Mouse (Mus musculus) gastrocnemius, postnatal 14 days (tissue): ENCODE measurements around the gene Lpin3. TPM values are rescaled to one million over a fixed set of nuclear protein-coding genes. Genes with fewer than 3 reads are reported as not detected.
A peak's percentile ranks its signal among the peaks of the same experiment; 100 is the strongest.

Experiments
- DNase-seq: peaks from one replicate; pipeline ENCODE4 v3.0.0; 2021; ENCODE audit warnings: mixed read lengths
- intact Hi-C: fragments of 180-260 bp; cut with DNase I; formaldehyde crosslinking; loops from one replicate; pipeline ENCODE4 v1.15.1; 2025; ENCODE audit warnings: low total_unique reads
- total RNA-seq, 2 experiments: library from RNA; stranded (reverse); gene quantifications; 2 replicates each; pipeline ENCODE4 v1.2.3; 2021

Gene Lpin3
- total RNA-seq, 2 experiments from 2014 or later, result 8.2 to 10.1 TPM

DNA sequence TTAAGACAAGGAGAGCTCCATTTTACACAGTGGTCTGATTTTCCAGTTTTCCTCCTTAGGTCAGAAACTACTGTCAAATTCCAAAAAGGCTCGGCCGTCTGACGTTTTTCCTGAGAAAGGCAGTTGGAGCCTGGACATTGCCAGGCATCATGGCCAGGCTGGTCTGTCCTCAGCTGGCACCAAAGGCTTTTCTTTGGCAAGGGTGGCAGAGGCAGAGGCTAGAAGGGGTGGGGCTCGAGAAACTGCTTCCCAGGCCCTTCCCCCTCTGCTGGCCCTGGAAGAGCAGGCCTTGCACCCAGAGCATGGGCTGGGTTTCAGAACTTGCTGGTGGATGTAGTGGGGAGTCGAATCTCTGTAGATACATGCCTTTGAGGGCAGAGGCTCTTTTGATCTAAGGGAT is 2.0 kb downstream of the Lpin3 start:
- intact Hi-C loops, result no loop called here

DNA sequence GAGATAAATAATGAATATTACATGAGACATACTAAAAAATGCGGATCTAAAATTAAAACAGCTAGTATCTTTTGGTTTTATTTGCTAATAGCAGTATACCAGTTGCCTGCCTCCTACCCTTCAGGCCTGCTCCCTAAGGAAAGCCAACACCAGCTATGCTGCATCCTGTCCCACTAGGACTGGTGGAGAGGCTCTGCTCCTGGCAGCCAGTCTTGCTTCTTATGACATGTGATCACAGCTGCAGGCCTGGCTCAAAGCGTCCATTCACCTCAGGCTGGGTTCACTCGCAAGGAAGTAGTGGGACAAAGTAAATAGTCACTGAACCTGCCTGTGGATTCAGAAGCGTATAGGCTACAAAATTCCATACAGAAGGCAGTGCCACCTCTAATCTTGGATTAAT is 3.4 kb downstream of the Lpin3 start:
- intact Hi-C loops, result no loop called here
- peak; percentile 88 for DNase-seq

More for the DNA sequence above, 2.0 kb downstream of the Lpin3 start:
- peak; percentile 56 for DNase-seq

DNA sequence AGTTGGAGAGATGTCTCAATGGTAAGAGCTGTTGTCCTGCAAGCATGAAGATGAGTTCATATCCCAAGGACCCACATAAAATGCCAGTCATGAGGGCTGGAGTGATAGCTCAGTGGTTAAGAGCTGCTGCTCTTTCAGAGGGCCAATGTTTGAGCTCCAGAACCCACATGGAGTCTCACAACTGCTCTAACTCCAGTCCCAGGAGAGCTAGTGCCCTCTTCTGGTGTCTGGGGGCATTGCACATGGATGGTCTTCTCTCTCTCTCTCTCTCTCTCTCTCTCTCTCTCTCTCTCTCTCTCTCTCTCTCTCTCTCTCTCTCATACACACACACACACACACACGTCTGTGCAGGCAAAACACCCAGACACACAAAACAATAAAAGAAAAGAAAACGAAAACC is 4.4 kb downstream of the Lpin3 start:
- intact Hi-C loops, result loop anchor here (5.0 kb wide), 2 partner anchors 123 to 168 kb away; no protein-coding TSS in a partner anchor
- DNase-seq, result peak; percentile 49

DNA sequence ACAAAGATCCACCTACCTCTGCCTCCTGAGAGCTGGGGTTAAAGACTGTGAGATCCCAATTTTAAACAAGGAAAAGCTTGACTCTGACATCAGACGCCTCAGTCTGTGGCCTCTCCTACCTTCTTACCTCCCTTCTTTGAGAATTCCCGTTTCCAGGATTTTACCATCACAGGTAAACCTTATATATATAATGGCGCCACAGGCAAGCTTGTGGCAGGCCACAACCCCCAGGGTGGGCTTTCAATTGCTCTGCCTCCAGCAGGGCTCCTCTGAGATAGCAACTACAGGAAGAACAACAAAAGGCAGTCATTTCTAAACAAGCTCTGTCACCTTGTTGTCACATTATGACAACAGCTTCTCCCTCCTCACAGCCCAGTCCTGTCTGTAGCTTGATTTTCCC is 5.8 kb downstream of the Lpin3 start:
- intact Hi-C loops, result loop anchor here (5.0 kb wide), 2 partner anchors 124 to 169 kb away; no protein-coding TSS in a partner anchor
- DNase-seq, result no peak

DNA sequence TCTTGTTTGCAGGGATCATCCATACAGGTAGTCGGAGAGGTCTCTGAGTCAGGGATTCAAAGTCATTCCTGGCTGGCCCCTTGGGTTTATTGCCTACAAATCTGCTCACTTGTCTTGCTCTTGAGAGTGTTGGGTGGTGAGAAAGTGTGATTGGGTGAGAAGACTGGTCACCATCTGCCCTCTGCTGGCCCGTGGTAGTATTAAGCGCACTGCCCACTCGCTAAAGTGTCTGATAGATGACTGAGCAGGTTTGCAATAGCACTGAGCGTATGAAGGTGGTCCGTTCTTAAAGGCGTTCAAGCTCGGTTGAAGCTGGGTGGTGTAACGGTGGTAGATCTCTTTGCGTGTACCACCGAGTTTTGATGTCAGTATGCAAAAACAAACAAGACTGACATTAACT is 6.8 kb downstream of the Lpin3 start:
- intact Hi-C loops, result loop anchor here (5.0 kb wide), 2 partner anchors 125 to 170 kb away; no protein-coding TSS in a partner anchor

DNA sequence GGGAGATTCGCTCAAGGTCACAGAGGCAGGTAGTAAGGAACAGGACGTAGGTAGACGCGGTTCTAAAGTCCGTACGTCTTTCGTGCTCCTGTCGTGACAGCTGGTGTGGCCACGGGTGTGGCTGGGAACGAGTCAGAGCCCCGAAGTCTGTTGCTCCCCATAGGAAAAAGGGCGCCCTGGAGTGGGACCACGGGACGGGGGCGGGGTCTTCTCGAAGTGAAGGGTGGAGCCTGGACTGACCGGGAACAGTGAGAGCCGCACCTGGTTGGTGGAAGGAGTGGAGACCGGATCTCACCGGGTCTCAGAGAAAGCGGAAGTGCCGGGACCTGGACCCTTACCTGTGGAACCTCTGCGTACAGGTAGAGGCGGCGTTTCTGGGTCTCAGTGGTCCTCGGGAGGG is 7.4 kb downstream of the Lpin3 start:
- intact Hi-C loops, result loop anchor here (5.0 kb wide), 2 partner anchors 126 to 171 kb away; no protein-coding TSS in a partner anchor
- DNase-seq, result no peak

More for the DNA sequence above, 6.8 kb downstream of the Lpin3 start:
- DNase-seq, result peak; percentile 79

DNA sequence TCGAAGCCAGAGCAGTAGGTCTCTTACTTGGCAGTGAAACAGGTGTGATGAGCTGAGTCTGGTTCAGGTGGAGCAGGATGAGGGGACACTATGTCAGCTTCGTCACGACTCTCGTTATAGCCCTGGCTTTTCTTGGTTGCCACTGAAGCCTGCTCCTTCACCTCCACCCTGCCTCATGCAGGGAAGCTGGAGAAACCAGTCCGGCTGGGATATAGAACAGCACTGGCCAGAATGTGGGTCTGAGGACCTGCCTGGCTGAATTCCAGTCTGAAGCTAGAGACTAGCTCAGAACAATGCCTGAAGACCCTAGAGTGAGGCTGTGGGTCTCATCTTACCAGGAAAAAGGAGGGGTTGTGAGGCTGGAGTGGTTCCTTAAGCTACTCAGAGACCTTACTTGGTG is 10.6 kb downstream of the Lpin3 start:
- no peak for DNase-seq
- intact Hi-C loops, result no loop called here

DNA sequence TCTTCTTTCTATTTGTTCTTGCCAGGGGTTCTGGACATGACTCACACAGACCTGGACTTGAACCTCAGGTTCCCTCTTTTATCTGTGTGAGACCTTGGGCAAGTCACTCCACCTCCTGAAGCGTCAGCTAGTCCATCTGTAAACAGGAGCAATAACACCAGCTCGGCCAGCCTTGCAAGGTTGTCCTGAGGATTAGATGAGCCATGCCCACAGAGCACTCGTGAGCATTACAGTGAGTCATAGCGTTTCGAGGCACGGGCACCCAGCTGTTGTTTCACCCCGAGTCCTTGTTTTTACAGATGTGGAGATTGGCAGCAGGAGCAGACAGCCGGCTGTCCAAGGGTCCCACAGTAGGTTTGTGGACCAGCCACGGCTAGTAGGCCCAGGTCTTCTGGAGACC is 11.2 kb downstream of the Lpin3 start:
- intact Hi-C loops, result no loop called here

DNA sequence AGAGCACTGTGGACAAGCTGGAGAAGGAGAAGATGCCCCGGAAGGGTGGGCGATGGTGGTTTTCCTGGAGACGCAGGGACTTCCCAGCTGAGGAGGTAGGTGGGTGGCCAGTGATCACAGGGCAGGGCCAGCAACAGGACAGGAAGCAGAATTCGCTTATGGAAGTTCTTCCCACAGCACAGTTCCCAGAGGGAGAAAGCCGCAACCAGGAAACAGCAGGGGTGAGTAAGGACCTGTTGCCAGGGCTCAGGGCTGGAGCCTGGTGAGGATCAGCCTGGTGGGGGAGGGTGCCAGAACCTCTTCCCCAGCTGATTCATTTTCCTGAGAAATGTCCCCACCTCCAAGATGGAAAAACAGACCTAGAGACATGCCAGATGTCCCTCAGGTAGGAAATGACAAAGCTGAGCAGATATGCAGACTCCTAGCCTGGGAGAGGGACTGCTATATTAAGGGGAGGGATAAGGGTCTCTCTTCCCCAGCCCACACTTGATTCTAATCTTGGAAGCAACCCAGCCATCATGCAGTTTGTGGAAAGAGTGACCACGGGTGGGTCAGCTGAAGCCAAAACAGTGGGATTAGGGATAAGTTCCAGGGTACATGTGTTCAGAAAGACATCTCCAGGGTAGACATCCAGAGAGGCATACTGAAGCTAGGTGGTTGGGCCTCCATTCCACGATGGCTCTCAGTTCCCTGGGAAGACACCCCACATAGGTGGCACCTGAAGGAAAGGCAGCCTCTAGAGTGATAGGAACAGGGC is 21.4 kb downstream of the Lpin3 start:
- intact Hi-C loops, result no loop called here
- DNase-seq, result no peak

More for the DNA sequence above, 11.2 kb downstream of the Lpin3 start:
- DNase-seq, result no peak

DNA sequence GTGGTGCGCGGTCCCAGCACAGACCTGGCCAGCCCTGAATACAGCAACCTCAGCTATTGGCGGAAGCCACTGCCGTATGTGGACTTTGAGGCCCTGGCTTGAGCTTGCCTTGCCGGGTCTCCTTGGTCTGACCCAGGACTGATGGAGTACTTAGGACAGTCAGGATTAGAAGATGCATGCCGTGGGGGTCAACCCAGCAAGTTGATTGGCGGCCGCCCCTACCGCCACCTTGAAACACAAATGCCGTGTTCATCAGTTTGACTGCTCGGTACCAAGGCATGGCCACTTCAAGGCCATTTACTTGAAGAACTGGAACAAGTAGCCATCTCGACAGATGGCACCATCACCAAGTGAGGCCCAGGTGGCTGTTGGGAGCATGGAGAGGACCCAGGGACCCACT is 24.8 kb downstream of the Lpin3 start:
- intact Hi-C loops, result no loop called here
- no peak for DNase-seq

DNA sequence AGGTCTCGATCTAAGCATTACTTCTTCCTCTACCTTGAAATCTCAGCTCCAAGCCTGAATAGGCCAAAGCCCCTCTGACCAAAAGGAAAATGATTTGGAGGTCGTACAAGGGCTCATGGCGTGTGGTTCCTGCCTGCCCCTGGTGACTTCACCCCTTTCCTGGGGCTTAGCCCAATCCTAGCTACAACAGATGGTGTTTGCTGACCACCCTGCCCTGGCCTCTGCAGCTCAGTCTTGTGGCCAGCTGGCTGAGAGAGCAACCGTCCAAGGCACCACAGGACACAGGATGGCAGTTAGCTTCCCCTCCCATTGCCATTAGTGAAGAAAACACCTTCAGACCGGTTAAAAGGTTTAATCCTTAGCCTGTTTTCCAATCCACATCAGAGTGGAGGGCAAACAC is 25.6 kb downstream of the Lpin3 start:
- intact Hi-C loops, result no loop called here
- no peak for DNase-seq

DNA sequence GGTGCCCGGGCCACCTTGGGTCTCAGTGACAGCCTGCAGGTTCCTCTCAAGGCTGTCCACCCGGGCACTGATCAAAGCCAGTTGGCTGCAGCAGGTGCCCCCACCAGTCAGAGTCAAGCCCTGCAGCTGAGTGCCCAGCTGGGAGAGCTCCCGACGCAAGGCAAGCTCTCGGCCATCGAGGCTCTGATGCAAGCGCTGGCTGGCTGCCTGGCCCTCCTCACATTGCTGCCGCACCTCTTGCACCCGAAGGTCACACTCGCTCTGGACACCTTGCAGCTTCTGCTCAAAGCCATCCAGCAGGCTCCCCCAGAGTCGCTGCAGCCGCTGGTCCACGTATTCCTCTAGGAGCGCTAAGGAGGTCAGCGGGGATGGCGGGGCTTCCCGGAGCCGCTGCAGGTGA is 28.1 kb downstream of the Lpin3 start:
- no peak for DNase-seq
- intact Hi-C loops, result no loop called here

DNA sequence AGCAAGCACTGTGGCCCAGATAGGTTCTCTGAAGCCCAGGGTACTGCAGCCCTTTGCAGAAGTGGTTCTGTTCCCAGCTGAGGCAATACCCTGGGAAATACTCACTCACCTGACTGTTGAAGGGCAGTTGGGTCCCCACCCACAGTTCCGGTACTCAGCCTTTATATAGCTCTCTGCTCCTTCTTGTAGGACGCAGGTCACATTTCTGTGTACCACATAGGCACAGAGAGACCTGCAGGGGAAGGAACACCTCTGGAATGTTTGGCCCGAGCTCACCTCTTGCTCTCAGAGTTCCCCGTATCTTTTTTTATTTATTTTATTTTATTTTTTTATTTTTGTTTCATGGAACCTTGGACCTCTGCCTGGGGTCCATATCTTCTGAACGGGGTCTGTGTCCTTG is 30.2 kb downstream of the Lpin3 start:
- DNase-seq, result no peak
- intact Hi-C loops, result no loop called here

DNA sequence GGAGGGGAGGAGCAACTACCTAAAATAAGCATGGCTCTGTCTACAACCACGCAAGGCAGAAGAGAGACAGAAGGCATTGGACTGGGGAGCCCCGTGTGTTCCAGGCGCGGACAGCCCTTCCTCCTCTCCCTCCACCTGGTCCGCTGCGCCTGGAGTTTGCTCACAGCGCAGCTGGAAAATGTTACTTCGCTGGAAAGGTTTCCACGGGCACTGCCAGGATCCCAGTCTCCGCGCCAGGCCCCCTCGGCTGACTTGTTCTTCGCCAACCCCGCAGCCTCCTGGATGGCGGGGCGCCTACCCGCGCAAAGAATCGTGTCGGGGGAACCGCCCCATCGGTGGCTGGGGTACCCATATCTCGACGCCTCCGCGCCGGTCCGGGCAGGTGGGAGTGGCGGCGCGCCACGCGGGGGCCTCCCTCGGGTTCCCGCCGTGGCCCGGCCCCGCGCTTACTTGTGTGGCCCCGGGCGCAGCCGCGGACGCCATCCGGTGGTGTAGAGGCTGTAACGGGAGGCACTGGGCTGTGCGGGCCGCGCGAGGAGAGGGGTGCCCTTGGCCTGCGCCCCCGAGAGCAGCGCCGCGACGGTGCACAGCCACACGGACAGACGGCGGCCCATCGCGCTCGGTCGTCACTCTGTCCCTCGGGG is 31.2 kb downstream of the Lpin3 start:
- no peak for DNase-seq
- intact Hi-C loops, result no loop called here

DNA sequence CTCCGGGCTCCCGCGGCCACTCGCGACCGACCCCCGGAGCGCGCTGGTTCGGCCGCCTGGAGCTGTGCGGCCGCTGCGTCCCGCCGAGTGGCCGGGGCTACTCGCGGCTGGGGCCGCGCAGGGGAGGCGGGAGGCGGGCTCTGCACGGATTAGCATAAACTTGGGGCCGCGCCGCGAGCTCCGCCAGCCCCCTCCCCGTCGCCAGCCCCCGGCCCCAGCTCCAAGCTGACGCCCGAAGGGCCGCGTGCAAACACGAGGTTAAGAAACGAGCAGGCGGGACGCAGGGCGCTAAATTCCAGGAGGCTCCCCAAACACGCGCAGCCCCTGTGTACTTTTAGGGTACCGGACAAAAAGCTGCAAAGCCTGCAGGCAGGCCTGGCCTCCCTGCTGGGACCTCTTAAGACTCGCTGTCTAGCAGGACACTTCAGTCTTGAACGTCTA is 31.8 kb downstream of the Lpin3 start, which contains the start of gene Emilin3:
Gene Emilin3, minus strand, starts transcription at position 98 of the 441 bp plus-strand sequence.
- peak; percentile 44 for DNase-seq
- intact Hi-C loops, result no loop called here

DNA sequence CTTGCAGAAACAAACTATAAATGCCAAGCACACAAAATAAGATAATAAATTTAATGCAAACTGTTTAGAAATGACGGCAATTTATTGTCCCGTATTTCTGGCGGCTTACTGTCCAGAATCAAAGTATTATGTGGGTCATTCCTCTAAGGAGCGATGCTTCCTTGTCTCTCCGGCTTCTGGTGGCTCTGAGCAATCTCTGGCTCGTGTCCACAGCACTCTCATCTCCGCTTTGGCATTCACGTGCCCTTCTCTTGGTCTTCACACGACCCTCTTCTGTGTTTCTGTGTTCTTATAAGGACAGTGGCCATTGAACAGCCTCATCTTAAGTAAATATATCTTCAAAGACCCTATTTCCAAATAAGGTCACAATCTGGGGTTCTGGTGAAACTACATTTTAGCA is 34.2 kb downstream of the Lpin3 start:
- intact Hi-C loops, result no loop called here
- DNase-seq, result no peak

DNA sequence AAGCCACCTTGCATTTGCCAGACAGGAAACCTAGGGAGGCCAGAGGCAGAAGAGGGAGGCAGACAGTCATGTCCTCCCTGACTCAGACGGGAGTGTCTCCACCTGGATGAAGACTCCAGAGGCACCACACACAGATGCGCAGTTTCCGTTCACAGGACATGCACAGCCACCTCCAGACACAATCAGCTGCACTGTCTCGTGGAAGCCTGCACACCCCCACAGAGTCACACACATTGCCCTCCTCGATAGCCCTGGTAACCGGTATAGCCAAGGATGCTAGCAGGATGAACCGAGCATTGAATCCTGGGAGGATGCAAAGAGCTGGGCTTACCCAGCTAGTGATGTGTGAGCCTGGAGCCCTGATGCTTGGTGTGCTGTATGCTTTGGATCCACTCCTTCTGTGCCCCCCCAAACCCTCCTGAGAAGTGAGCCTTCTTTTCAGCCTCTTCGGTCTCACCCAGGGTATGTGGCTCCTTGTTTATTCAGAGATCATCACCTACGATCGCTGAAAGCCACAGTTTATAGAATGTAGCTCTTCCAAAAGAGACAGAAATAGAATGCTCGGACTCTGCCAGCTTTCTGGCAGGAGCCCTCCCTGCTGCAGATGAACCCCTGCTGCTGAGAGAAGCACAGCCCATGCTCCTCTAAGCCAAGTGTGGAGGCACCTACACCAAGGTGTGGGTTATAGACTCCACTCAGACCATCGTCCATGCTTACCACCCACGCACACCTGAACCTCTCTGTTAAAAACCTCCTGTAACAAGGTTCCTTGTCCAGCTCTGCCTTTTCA is 35.5 kb downstream of the Lpin3 start:
- intact Hi-C loops, result no loop called here
- DNase-seq, result no peak

DNA sequence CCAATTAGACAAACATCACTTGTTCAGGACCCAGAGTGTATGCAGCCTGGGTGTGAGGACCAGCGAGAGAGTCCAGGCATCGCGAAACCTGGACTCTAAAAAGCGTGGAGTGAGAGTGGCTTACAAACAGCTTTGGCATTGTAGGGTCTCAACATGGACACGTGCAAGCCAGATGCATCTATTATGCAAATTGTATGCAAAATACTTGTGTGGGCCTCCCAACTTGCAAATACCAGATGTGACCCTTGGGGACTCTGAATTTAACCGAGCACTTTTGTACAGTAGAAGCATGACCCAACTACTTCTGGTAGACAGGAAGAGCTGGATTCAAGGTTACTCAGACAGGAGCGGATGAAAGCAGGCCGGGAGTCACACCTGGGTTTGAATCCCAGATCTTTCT is 36.2 kb downstream of the Lpin3 start:
- intact Hi-C loops, result no loop called here
- no peak for DNase-seq

DNA sequence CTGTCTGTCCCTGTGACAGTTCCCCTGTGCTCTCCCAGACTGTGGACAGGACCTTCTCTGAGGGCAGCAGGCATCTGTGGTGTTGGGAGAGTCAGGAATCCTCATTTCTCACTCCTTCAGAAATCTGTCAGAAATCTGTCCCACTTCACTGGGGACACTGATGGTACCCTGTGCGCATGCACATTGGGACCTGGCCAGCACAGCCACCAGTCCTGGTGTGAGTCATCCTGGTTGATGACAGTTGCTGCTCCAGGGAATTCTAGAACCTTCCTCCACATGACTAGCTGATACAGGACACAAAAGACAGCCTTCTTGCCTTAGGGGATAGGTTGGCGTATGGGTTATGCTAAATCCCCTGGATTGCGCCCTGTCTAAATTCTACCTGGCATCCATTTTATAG is 36.8 kb downstream of the Lpin3 start:
- no peak for DNase-seq

More for the DNA sequence above, 36.8 kb downstream of the Lpin3 start:
- intact Hi-C loops, result no loop called here
